Mouse (Mus musculus) cortical plate, adult 2 months (tissue): Measurements from ENCODE around the gene Usp7.

Source experiments
- CTCF ChIP-seq: fragments of 200-500 bp; IDR thresholded peaks from 2 replicates; pipeline ENCODE4 v1.5.1; 2011; ENCODE audit warnings: mild to moderate bottlenecking, control low read depth, low read length; ENCODE audit not compliant: insufficient read depth; ENCODE audit errors: extremely low read depth
- POLR2A ChIP-seq: fragments of 200-500 bp; IDR thresholded peaks from 2 replicates; pipeline ENCODE4 v1.6.1; 2011; ENCODE audit warnings: mild to moderate bottlenecking, low read length, control low read depth; ENCODE audit not compliant: insufficient read depth; ENCODE audit errors: extremely low read depth

DNA sequence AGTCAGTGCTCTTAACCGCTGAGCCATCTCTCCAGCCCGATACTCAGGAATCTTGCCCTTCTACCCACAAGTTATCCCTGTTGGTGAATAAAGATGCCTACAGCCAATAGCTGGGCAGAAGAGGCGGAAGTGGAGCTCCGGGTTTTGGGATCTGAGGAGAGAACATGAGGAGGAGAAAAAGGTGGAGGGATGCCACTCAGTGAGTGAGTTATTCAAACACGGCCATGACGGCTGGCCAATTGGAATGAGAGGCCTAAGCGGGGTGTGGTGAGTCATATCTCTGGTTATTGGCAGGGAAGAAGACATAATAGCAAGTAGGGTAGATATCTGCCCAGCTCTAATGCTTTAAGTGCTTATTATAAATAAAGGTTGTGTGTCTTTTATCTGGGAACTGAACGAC is 43.2 kb downstream of the Usp7 start:
- TF ChIP-seq POLR2A (no peak), CTCF (no peak)
